Mouse (Mus musculus) embryonic facial prominence, embryonic 14.5 days (tissue): ENCODE measurements around the gene Flnb. TPM values are rescaled to one million over a fixed set of nuclear protein-coding genes. Genes with fewer than 3 reads are reported as not detected.

Source experiments
- ATAC-seq: fragments of 200-750 bp; cut with Nextera tagmentation; 2 replicates; pipeline ENCODE4 v1.8.0; 2017; ENCODE audit warnings: low read depth, moderate number of reproducible peaks, moderate TSS enrichment
- DNase-seq: peaks from one replicate; pipeline ENCODE4 v3.0.0-alpha.2; 2015; ENCODE audit warnings: low spot score
- H3K27ac ChIP-seq: fragments of 300-500 bp; sonication (generic); replicated peaks from 2 replicates; pipeline ENCODE4 v1.5.1; 2014; ENCODE audit warnings: low read depth, mild to moderate bottlenecking, low read length, moderate library complexity
- H3K27me3 ChIP-seq: fragments of 300-500 bp; sonication (generic); replicated peaks from 2 replicates; pipeline ENCODE4 v1.6.1; 2014; ENCODE audit warnings: low read length; ENCODE audit not compliant: control insufficient read depth, insufficient read depth
- H3K36me3 ChIP-seq: fragments of 300-500 bp; sonication (generic); 2 replicates; pipeline ENCODE4 v1.6.1; 2014; ENCODE audit warnings: low read length, mixed read lengths; ENCODE audit not compliant: control insufficient read depth, insufficient read depth
- H3K4me1 ChIP-seq: fragments of 300-500 bp; sonication (generic); 2 replicates; pipeline ENCODE4 v1.6.1; 2014; ENCODE audit warnings: antibody characterized with exemption, low read length; ENCODE audit not compliant: control insufficient read depth, insufficient read depth
- H3K4me2 ChIP-seq: fragments of 300-500 bp; sonication (generic); 2 replicates; pipeline ENCODE4 v1.6.1; 2014; ENCODE audit warnings: low read depth, mild to moderate bottlenecking, low read length, moderate library complexity, mixed read lengths
- H3K4me3 ChIP-seq: fragments of 300-500 bp; sonication (generic); 2 replicates; pipeline ENCODE4 v1.5.1; 2014; ENCODE audit warnings: low read depth, mild to moderate bottlenecking, low read length
- H3K9ac ChIP-seq: fragments of 300-500 bp; sonication (generic); 2 replicates; pipeline ENCODE4 v1.6.1; 2014; ENCODE audit warnings: low read depth, mild to moderate bottlenecking, low read length, moderate library complexity, mixed read lengths
- H3K9me3 ChIP-seq: fragments of 300-500 bp; sonication (generic); 2 replicates; pipeline ENCODE4 v1.6.1; 2016; ENCODE audit warnings: low read length; ENCODE audit not compliant: control insufficient read depth
- WGBS: fragments of 180-500 bp; shearing (Covaris S2); extraction: QIAGEN DNeasy Blood & Tissue Kit; methylation state at CpG from one replicate; pipeline ENCODE4 v1.1.7; 2014; 5-methylcytosine and 5-hydroxymethylcytosine counted together
- polyA plus RNA-seq: library from polyadenylated mRNA; unstranded; fragments of >200 nt; fragmentation: Nextera tagmentation; extraction: Ambion mirVana; gene quantifications from 2 replicates; pipeline ENCODE4 v1.2.1, GENCODE M21; 2014

Gene Flnb
- polyA plus RNA-seq, 1 experiment from 2014 or later, result 26.7 TPM

DNA sequence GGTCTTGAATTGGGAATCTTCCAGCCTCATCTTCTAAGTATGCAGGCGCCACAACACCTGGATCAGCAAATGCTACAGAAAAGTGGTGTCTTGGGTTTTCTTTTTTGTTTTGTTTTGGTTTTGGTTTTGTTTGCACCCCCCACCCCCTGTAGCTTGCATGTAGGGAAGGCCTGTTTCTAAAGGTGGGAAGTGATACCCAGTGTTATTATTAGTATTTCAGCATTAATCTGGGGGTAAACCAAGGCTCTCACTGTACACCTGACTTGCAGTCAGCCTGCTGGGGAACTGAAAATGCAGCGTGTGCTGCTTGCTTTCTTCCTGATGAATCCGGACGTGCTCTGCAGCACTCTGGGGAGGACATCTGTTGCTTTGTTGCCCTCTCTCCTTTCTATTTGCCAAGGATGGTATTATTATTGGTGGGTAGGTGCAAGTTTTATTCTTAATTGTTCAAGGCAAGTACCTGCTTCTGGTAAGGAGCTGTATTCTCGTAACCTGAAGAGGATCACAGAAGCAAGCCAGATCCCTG, 20.9 kb downstream of the Flnb start:
- Histone ChIP-seq H3K4me2 (no peak overlapping the region), H3K9ac (no peak overlapping the region), H3K27me3 (no peaks in the 10 kb centered on the region), H3K36me3 (0 out of 2 replicates have a peak, but pooled peaks cover 6% of the 10 kb centered on the region), H3K4me3 (no peak overlapping the region), H3K4me1 (peaks cover 7% of the 10 kb centered on the region), H3K27ac (no peak overlapping the region), H3K9me3 (no peaks in the 10 kb centered on the region)
- 77% methylated on average over 5 of the region's 5 CpGs for WGBS
- no peak for ATAC-seq
- no peak for DNase-seq

DNA sequence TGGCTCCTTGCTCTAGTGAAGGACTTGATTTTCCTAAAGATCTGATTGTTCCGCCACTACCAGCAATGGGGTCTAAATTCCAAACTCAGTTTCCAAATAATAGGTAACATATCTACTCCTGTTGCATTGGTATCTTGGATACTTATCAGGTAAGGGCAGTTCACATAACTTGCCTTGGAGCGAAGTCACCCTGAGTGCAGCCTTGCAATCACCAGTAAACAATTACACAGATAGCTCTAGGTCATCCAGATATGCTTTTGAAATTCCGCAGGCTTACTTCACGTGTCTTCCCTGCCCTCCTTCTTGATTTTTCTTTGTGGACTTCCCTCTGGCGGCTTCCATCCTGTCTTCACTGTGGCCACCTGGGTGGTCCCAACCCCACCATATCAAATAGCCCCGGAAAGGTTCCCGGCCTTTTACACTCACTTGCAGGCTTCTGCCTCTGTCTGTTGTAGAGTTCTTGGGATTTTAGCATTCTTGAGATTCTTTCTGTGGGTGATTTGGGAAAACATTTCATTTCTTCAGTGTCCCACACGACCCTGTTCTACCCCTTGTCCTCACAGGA, 22.3 kb downstream of the Flnb start:
- no peak overlapping the region for H3K4me3 ChIP-seq
- peaks cover 7% of the 10 kb centered on the region for H3K4me1 ChIP-seq
- no peak overlapping the region for H3K27ac ChIP-seq
- ATAC-seq, result no peak
- H3K9ac ChIP-seq, result no peak overlapping the region
- DNase-seq, result no peak
- WGBS, result 33% methylated on average over 8 of the region's 8 CpGs
- H3K9me3 ChIP-seq, result no peaks in the 10 kb centered on the region
- H3K27me3 ChIP-seq, result no peaks in the 10 kb centered on the region
- H3K4me2 ChIP-seq, result no peak overlapping the region
- H3K36me3 ChIP-seq, result 0 out of 2 replicates have a peak, but pooled peaks cover 6% of the 10 kb centered on the region

DNA sequence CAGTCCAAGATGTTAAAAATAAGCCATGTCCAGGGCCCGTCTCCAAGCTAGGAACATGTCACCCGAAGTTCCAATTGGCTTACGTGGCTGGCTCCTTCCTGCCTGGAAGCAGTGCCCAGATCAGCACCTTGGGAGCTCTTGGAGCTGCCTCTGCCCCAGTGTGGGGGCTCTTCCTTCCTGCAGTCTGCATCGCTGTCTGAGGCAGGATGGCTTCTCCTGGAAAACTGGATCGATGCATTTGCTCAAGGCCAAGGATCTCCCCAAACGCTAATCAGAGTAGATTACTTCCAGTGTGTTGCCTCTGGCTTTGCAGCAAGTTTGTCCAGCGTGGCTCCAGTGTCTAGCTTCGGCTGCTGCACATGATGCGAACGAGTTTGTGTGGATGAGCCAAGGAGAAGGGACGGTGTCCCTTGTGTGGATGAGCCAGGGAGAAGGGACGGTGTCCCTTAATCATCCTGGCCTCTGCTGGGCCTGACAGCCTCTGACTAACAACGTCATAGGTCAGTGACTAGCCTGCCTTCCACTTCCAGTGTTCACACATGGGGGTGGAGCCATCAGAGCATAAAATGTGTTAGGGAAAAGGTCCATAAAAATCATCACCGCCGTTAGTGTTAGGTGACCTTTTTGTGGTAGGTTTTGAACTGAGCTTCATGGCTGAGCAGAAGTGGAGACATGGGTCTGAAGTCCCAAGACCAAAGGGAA, 25.0 kb downstream of the Flnb start:
- Histone ChIP-seq H3K4me1 (peaks cover 16% of the 10 kb centered on the region), H3K27ac (no peak overlapping the region; the same call in 1 of the 2 replicates), H3K9me3 (no peaks in the 10 kb centered on the region), H3K4me3 (no peak overlapping the region), H3K36me3 (0 out of 2 replicates have a peak, but pooled peaks cover 6% of the 10 kb centered on the region), H3K4me2 (no peak overlapping the region), H3K27me3 (no peaks in the 10 kb centered on the region), H3K9ac (no peak overlapping the region)
- DNase-seq, result no peak
- ATAC-seq, result no peak
- 60% methylated on average over 15 of the region's 15 CpGs for WGBS

DNA sequence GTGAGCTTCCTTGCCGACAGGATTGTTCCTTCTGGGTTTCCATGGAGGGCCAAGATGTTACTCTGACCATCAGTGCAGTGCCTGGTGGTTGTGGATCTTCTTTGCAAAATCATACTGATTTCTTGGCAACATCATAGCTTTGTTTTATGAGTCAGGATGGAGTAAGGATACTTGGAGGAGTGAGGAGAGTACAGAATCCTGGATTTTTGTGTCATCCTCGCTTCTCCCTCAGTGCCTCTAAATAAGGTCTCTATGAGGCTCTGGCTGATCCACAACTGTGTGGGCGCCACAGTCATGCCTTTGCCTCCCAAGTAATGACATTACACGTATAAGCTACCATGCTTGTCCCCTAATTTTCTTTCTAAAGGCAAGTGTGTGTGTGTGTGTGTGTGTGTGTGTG, 28.9 kb downstream of the Flnb start:
- Histone ChIP-seq H3K27me3 (no peaks in the 10 kb centered on the region), H3K4me1 (peaks cover 28% of the 10 kb centered on the region), H3K36me3 (no peaks in the 10 kb centered on the region), H3K27ac (no peak overlapping the region; the same call in 1 of the 2 replicates), H3K9me3 (no peaks in the 10 kb centered on the region), H3K4me2 (no peak overlapping the region), H3K9ac (no peak overlapping the region), H3K4me3 (no peak overlapping the region)
- whole genome bisulfite sequencing, result 71% methylated on average over 4 of the region's 4 CpGs
- DNase-seq, result no peak
- no peak for ATAC-seq

DNA sequence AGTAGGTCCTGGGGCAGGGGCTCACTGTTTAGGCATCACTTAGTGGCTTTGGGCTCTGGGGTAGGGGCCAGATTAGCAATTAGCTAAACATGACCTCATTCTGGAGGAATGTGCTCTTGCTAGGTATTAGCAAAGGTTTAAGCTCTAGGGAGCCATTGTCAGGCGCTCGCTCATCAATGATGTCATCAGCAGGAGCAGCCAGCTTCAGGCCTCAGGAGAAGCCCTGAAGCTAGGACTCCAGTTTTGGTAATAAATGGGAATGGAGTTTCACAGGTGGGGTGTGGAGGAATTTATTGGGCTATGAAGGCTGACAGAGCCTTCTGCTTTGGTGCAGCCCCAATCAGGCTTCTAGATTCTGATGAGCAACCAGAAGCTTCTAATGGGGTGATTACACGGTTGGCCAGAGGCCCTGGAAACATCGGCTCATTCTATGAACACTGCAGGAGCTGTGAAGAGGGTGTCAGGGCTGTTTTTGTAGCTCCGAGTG, 30.0 kb downstream of the Flnb start:
- DNase-seq (peak; percentile 85), ATAC-seq (peak; percentile 86)
- H3K9ac ChIP-seq, result no peak overlapping the region
- H3K9me3 ChIP-seq, result no peaks in the 10 kb centered on the region
- H3K36me3 ChIP-seq, result no peaks in the 10 kb centered on the region
- H3K4me1 ChIP-seq, result peaks cover 39% of the 10 kb centered on the region
- no peak overlapping the region for H3K4me2 ChIP-seq
- H3K27me3 ChIP-seq, result no peaks in the 10 kb centered on the region
- no peak overlapping the region for H3K4me3 ChIP-seq
- WGBS, result 33% methylated on average over 5 of the region's 5 CpGs
- peak overlapping the region; percentile 56 for H3K27ac ChIP-seq

DNA sequence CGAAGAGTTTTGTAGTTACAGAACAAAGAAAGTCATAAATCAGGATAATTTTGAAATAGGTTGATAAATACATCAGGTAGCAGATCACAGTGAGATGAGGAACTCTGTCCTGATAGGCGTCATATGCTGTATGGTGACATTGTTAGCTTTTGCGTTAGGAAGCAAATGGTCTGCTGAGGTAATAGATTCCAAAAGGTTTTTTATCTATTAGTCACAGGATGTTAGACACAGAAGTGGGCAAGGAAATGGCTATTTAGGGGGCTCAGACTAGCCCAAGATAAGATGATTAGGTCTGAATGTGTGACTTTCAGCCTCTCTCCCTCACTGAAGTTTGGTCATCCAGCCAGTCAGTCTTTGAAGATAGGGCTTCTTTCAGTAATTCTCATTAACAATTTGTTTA, 33.2 kb downstream of the Flnb start:
- Histone ChIP-seq H3K9me3 (no peaks in the 10 kb centered on the region), H3K4me1 (peaks cover 53% of the 10 kb centered on the region), H3K4me3 (no peak overlapping the region), H3K27ac (no peak overlapping the region; the same call in 1 of the 2 replicates), H3K36me3 (no peaks in the 10 kb centered on the region), H3K4me2 (no peak overlapping the region), H3K27me3 (no peaks in the 10 kb centered on the region), H3K9ac (no peak overlapping the region)
- no peak for ATAC-seq
- DNase-seq, result no peak
- 80% methylated on average over 3 of the region's 3 CpGs for WGBS

DNA sequence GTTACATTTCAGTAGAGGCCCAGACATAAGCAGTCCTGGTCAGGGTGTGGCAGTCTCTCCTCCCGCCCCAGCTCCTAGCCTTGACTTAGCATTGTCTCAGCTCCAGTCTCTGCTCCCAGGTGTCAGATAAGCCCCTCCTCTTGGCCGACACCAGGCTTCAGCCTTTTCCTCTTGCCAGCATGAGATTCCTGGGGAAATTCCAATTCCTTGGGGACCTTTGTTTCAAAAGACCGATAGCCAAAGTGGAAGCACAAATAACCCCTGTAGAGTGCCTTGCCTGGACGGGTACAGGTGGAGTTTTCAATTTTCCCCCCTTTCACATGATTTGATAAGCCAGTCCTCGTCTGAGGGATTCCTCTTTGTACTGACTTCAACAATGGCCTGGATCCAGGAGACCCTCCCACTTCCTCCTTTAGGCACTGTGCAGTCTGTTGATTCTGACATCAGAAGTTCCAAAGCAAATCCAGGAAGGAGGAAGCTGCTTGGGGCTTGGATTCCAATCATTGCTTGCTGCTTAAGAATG, 33.8 kb downstream of the Flnb start:
- ATAC-seq, result peak; percentile 51
- DNase-seq, result peak; percentile 85
- Histone ChIP-seq H3K9ac (no peak overlapping the region), H3K36me3 (no peaks in the 10 kb centered on the region), H3K4me3 (no peak overlapping the region), H3K27me3 (no peaks in the 10 kb centered on the region), H3K27ac (no peak overlapping the region; the same call in 1 of the 2 replicates), H3K4me1 (peaks cover 60% of the 10 kb centered on the region), H3K9me3 (no peaks in the 10 kb centered on the region), H3K4me2 (peak overlapping the region; percentile 7; the same call in 1 of the 2 replicates)
- WGBS, result 29% methylated on average over 5 of the region's 5 CpGs

DNA sequence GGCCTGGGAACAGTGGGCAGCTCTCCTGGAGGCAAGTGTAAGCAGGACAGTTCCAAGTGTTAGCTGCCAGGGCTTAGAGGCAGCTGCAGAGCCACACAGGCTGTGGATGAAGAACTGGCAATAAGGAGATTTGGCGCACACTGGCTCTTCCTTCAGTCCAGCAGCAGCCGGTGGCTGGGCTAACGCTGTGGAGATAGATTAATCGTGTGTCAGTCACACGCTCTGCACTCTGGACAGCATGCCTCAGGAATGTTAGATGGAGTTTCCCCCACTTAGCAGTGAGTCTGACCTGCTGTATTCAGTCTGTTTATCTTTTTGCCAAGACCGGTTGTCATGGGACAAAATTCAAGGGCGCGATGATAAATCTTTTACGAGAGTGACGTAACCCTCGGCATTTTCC, 35.9 kb downstream of the Flnb start:
- no peak overlapping the region for H3K9ac ChIP-seq
- DNase-seq, result peak; percentile 62

More for the DNA sequence above, 35.9 kb downstream of the Flnb start:
- no peaks in the 10 kb centered on the region for H3K36me3 ChIP-seq
- no peaks in the 10 kb centered on the region for H3K27me3 ChIP-seq
- H3K4me1 ChIP-seq, result peaks cover 46% of the 10 kb centered on the region
- no peak overlapping the region for H3K4me2 ChIP-seq
- H3K27ac ChIP-seq, result no peak overlapping the region
- H3K4me3 ChIP-seq, result no peak overlapping the region
- WGBS, result 52% methylated on average over 11 of the region's 11 CpGs
- H3K9me3 ChIP-seq, result no peaks in the 10 kb centered on the region
- ATAC-seq, result peak; percentile 48; the same call in 1 of the 2 replicates
